Mouse (Mus musculus) left cerebral cortex, postnatal 4 days (tissue): ENCODE results near the gene Nt5dc3. TPM values are rescaled to one million over a fixed set of nuclear protein-coding genes. Genes with fewer than 3 reads are reported as not detected.

Source experiments
- DNase-seq: peaks from one replicate; pipeline ENCODE4 v3.0.0-alpha.2; 2022
- intact Hi-C: fragments of 180-260 bp; cut with DNase I; formaldehyde crosslinking; loops from one replicate; pipeline ENCODE4 v1.15.1; 2025
- total RNA-seq, 2 experiments: library from RNA; stranded (reverse); gene quantifications; 2 replicates each; pipeline ENCODE4 v1.2.3; 2021

Gene Nt5dc3
- total RNA-seq, 2 experiments from 2014 or later = 60.1 to 60.8 TPM

- intact Hi-C loops = no loop called here
- DNase-seq = no peak
These were observed 31.8 kb downstream of the Nt5dc3 start for GRCm38 (mm10) chr10:86810612-86811011.

- intact Hi-C loops = no loop called here
- no peak for DNase-seq
These were observed 35.7 kb downstream of the Nt5dc3 start for GRCm38 (mm10) chr10:86814292-86815131.

GRCm38 (mm10) chr10:86815133-86815532 lies 36.3 kb downstream of the Nt5dc3 start:
- no peak for DNase-seq
- intact Hi-C loops = no loop called here

GRCm38 (mm10) chr10:86819649-86820165 lies 40.9 kb downstream of the Nt5dc3 start:
- peak; percentile 54 for DNase-seq
- intact Hi-C loops = no loop called here

- intact Hi-C loops = no loop called here
- DNase-seq = no peak
These were observed 42.2 kb downstream of the Nt5dc3 start for GRCm38 (mm10) chr10:86821014-86821413.

- no peak for DNase-seq
- intact Hi-C loops = no loop called here
These were observed 45.3 kb downstream of the Nt5dc3 start for GRCm38 (mm10) chr10:86824093-86824492.

- no peak for DNase-seq
- intact Hi-C loops = no loop called here
These were observed 46.1 kb downstream of the Nt5dc3 start for GRCm38 (mm10) chr10:86824871-86825270.

GRCm38 (mm10) chr10:86825871-86826522 lies 47.2 kb downstream of the Nt5dc3 start:
- intact Hi-C loops = no loop called here

GRCm38 (mm10) chr10:86826929-86827328 lies 48.1 kb downstream of the Nt5dc3 start:
- intact Hi-C loops = no loop called here
- no peak for DNase-seq

More at GRCm38 (mm10) chr10:86825871-86826522, 47.2 kb downstream of the Nt5dc3 start:
- peak; percentile 34 for DNase-seq

GRCm38 (mm10) chr10:86828221-86829135 lies 49.7 kb downstream of the Nt5dc3 start:
- DNase-seq = no peak
- intact Hi-C loops = no loop called here

GRCm38 (mm10) chr10:86829515-86829914 lies 50.7 kb downstream of the Nt5dc3 start:
- no peak for DNase-seq
- intact Hi-C loops = no loop called here

- no peak for DNase-seq
- intact Hi-C loops = no loop called here
These were observed 58.0 kb downstream of the Nt5dc3 start for GRCm38 (mm10) chr10:86836784-86837183.

- intact Hi-C loops = no loop called here
- DNase-seq = no peak
These were observed 60.0 kb downstream of the Nt5dc3 start for GRCm38 (mm10) chr10:86838827-86839226.

- intact Hi-C loops = no loop called here
- DNase-seq = no peak
These were observed 63.9 kb downstream of the Nt5dc3 start for GRCm38 (mm10) chr10:86842659-86843058.

- DNase-seq = no peak
These were observed 68.2 kb downstream of the Nt5dc3 start for GRCm38 (mm10) chr10:86846926-86847467.

GRCm38 (mm10) chr10:86849087-86849486 lies 70.3 kb downstream of the Nt5dc3 start:
- intact Hi-C loops = no loop called here
- DNase-seq = no peak

More at GRCm38 (mm10) chr10:86846926-86847467, 68.2 kb downstream of the Nt5dc3 start:
- intact Hi-C loops = no loop called here

- intact Hi-C loops = no loop called here
- DNase-seq = no peak
These were observed 70.7 kb downstream of the Nt5dc3 start for GRCm38 (mm10) chr10:86849508-86849907.

GRCm38 (mm10) chr10:86852160-86852559 lies 73.4 kb downstream of the Nt5dc3 start:
- DNase-seq = no peak
- intact Hi-C loops = no loop called here

- no peak for DNase-seq
- intact Hi-C loops = no loop called here
These were observed 74.6 kb downstream of the Nt5dc3 start for GRCm38 (mm10) chr10:86853433-86853832.

- no peak for DNase-seq
- intact Hi-C loops = no loop called here
These were observed 81.6 kb downstream of the Nt5dc3 start for GRCm38 (mm10) chr10:86860396-86860795.
